Mouse (Mus musculus) splenic B cell, adult 2 months (primary cell): ENCODE results near the gene Ccdc155.

ENCODE experiments used
- DNase-seq: peaks from one replicate; pipeline ENCODE4 v3.0.0-alpha.2; 2011; ENCODE audit warnings: low read depth, low spot score
- H3K27me3 ChIP-seq: 2 replicates; pipeline ENCODE4 v1.6.1; 2012; ENCODE audit warnings: mild to moderate bottlenecking, low read length, moderate library complexity, mixed read lengths; ENCODE audit not compliant: control insufficient read depth, poor library complexity, insufficient read depth, severe bottlenecking
- H3K36me3 ChIP-seq: 2 replicates; pipeline ENCODE4 v1.6.1; 2012; ENCODE audit warnings: mild to moderate bottlenecking, low read length, moderate library complexity, mixed read lengths; ENCODE audit not compliant: control insufficient read depth, poor library complexity, insufficient read depth, severe bottlenecking

The Ccdc155 gene

GRCm38 (mm10) chr7:45141914-45142313, 62.8 kb downstream of the Ccdc155 start:
- H3K36me3 ChIP-seq: peaks cover 1% of the 10 kb centered on the region
- no peak for DNase-seq
- H3K27me3 ChIP-seq: no peaks in the 10 kb centered on the region

GRCm38 (mm10) chr7:45141319-45141718, 63.4 kb downstream of the Ccdc155 start:
- DNase-seq: no peak
- Histone ChIP-seq H3K36me3 (peaks cover 1% of the 10 kb centered on the region), H3K27me3 (no peaks in the 10 kb centered on the region)

- peaks cover 1% of the 10 kb centered on the region for H3K36me3 ChIP-seq
- H3K27me3 ChIP-seq: no peaks in the 10 kb centered on the region
- no peak for DNase-seq
Measured at GRCm38 (mm10) chr7:45139904-45140723, 64.6 kb downstream of the Ccdc155 start.

GRCm38 (mm10) chr7:45138403-45138802, 66.3 kb downstream of the Ccdc155 start:
- Histone ChIP-seq H3K27me3 (no peaks in the 10 kb centered on the region), H3K36me3 (peaks cover 5% of the 10 kb centered on the region; the same call in 1 of the 2 replicates)
- DNase-seq: no peak

GRCm38 (mm10) chr7:45137171-45138006, 67.3 kb downstream of the Ccdc155 start:
- Histone ChIP-seq H3K27me3 (no peaks in the 10 kb centered on the region), H3K36me3 (peaks cover 8% of the 10 kb centered on the region; the same call in 1 of the 2 replicates)
- no peak for DNase-seq

GRCm38 (mm10) chr7:45135993-45136567, 68.6 kb downstream of the Ccdc155 start, which contains the start of the genes Gm45713 and Flt3l:
Gene Gm45713, minus strand, starts transcription at chr7:45136231.
Gene Flt3l, minus strand, starts transcription at chr7:45136432.
- peak; percentile 93 for DNase-seq
- no peaks in the 10 kb centered on the region for H3K27me3 ChIP-seq
- peaks cover 7% of the 10 kb centered on the region; the same call in 1 of the 2 replicates for H3K36me3 ChIP-seq

GRCm38 (mm10) chr7:45135370-45135769, 69.3 kb downstream of the Ccdc155 start:
- Histone ChIP-seq H3K27me3 (no peaks in the 10 kb centered on the region), H3K36me3 (peaks cover 7% of the 10 kb centered on the region; the same call in 1 of the 2 replicates)
- DNase-seq: no peak

- H3K27me3 ChIP-seq: no peaks in the 10 kb centered on the region
- peak; percentile 51 for DNase-seq
Measured at GRCm38 (mm10) chr7:45134544-45135026, 70.1 kb downstream of the Ccdc155 start.

More at GRCm38 (mm10) chr7:45134544-45135026, 70.1 kb downstream of the Ccdc155 start:
- peaks cover 7% of the 10 kb centered on the region; the same call in 1 of the 2 replicates for H3K36me3 ChIP-seq
